Mouse (Mus musculus) effector memory CD4-positive, alpha-beta T cell, adult 5 months (primary cell): ENCODE results near the gene Syt16. TPM values are rescaled to one million over a fixed set of nuclear protein-coding genes. Genes with fewer than 3 reads are reported as not detected.

ENCODE experiments used
- polyA plus RNA-seq: library from polyadenylated mRNA; unstranded; fragments of 100-300 nt; shearing (Covaris generic); gene quantifications from one replicate; pipeline ENCODE4 v1.2.1, GENCODE M21; 2017

Syt16 gene
- polyA plus RNA-seq: not detected

DNA sequence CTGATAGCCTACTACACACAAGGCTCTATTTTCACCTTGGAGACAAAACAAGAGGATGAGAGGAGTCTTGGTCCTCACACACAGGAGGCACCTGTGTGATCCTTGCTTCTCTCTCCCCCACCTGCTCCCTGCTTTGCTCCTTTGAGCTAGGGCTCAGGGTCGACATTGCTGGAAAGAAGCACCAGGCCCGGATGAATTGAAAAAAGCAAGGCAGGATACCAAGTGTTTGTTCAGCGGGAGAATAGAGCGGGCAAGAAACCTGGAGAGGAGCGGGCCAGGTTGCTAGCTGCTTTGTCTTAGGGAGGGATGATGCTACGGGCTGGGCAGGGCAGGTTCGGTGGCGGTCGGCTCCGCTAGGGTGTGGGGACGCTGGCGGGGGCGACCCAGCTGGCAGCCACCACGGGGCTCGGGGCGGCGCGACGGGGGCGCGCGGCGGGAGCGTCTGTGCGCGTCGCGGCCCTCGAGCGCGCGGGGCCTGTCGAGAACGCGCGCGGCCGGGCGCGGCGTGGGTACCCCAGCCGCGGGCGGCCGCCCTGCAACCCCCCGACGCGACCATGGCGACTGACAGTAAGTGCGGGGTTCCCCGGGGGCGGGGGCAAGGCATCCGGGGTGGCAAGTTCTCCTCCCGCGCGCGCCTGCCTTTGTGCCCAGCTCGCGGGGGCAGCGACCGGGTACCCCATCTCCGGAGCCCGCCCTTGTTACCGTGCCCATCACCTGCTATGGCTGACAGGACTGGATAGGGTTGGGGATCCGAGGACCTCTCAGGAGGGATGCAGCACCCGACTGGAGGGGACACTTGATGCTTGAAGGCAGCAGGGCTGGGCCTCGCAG, at the start of gene Syt16:
Gene Syt16 (plus strand): TSS at position 365 of the 831 bp plus-strand sequence.

DNA sequence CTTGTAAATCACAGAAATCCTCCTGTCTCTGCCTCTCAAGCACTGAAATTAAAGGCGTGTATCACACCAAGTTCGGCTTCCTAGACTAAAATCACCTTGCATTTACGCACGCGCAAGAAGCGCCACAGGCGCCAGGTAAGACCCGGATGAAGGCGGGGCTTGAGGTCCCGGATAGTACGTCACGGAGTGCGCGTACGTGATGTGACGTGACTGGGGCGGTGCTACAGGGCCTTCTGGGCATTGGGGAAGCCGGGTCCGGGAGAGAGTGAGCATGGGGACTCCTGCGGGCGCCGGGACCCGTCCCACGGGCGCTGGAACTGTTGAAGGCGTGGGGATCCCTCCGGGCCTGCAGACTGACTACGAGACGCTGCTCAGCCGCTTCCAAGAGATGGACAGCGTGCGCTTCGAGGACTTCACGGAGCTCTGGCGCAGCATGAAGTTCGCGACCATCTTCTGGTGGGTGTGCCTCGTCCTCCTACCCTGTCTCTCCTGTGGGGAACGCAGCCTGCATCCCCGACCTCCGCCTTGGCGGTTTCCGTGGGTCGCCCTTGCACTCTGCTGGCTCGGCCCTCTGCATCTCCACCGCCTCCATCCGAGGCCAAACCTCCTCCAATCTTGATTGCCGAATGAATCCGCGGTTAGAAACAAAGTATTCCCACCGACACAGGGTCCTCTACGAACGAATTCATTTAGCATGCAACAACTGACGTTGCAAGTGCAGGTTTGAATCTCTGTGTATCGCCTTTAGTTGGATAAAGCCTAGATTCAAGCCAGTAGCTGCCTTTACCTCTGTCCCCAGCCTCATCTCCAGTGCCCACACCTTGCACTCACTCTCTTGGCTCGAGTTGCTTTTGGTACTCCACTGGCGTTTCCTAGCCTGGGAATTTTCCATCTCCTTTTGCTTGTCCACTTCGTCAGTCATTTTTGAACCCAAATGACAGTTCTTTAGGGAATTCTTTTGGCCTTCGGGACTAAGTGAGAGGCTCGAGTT, 32.9 kb upstream of the Syt16 start, which contains the start of gene Snapc1:
Gene Snapc1 (plus strand): TSS at position 191 of the 991 bp plus-strand sequence.

DNA sequence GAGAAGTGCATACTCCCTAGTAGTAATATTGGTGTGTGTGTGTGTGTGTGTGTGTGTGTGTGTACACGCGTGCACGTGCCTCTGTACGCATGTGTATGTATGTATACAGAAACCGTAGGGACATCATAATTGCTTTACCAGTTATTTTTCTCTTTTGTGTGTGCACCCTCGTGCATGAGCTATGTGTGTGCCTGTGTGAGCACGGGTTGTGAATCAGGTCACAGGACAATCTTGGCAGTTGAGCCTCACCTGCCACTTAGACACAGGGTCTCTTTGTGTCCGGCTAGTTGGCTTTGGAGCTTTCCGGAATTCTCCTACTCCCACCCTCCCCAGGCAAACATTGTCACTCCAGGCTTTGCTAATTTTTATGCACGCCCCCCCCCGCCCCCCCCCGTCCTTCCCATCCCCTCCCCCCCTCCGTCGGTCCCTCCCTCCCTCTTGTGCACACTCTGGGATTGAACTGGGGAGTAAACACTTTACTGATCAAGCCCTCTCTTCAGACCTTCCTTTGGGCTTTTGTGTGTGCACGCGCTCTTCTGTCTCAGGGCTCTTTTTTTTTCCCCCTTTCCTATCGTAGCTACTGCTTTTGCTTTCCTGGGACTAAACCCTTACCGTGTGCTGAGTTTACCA, 319.0 kb downstream of the Syt16 start, which contains the start of gene Gm11042:
Gene Gm11042 (minus strand): TSS at position 51 of the 630 bp plus-strand sequence.

Other genes starting within 250 kb of the Syt16 start
- 547 TPM for gene Hif1a, start 96.3 kb upstream of the Syt16 start, polyA plus RNA-seq
- gene Gm49321, start 60.0 kb upstream of the Syt16 start, polyA plus RNA-seq: 54.2 TPM
- gene Snapc1, start 33.2 kb upstream of the Syt16 start, polyA plus RNA-seq: 67.8 TPM